Mouse (Mus musculus): ENCODE data around the gene Ino80b. TPM values are rescaled to one million over a fixed set of nuclear protein-coding genes. Genes with fewer than 3 reads are reported as not detected.

The Ino80b gene
- polyA plus RNA-seq, 1 experiment, result 23.2 TPM

DNA sequence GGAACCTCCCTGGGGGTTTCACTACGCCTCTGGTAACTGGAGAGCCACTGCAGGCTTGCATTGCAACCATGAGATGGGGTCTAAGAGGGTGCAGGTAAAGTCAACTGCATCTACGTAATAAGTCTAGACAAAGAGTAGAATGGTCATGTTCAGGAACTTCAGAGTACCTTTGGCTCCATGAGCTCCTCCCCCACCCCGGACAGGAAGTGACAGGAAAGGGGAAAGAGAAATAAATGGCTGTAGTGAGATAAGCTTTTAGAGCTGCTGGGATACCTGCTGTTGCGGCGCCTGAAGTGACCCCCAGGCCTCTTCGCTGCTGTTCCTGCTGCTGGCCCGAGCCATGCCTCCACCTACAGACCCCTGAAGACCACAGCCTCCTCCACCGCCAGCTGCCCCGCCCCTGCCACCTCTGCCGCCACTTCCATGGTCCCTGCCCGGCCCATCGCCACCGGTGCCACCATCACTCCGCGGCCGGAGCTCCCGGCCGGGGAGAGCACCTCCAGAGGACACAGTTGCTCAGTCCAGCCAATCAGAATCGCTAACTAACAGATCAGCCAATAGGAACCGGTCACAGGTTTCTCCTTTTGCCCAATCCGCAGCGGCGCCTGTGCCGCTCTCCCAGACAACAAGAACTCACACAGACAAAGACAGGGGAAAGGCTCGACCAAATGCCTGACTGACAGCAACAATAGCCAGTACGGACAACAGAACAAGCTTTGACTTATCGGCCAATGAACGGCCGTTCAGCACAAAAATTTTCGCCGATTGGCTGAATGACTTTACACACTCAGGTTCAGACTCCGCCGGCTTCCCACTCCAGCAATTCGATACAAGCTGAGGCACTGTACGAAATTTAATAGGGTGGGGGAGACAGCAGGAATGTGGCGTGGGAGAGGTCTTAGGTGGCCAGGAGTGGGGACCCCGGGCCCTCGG lies 4.0 kb downstream of the Ino80b start, which contains the start of gene Wbp1:
TSS of gene Wbp1 (minus strand) at position 630 of the 933 bp plus-strand sequence.
- H3K27ac ChIP-seq (ENCODE audit: insufficient read depth, low read length), result peak within 1 kb of the TSS; percentile 19
- TF ChIP-seq CTCF (IDR thresholded peaks at IDR 0.05; ENCODE audit: extremely low read depth, insufficient read depth, low read length) (no peak), POLR2A (IDR thresholded peaks at IDR 0.05; ENCODE audit: extremely low read depth, insufficient read depth, low read length) (peak; percentile 69)
- H3K4me1 ChIP-seq (ENCODE audit: control insufficient read depth, insufficient read depth, low read length), result no peaks in the 10 kb centered on the region
- H3K4me3 ChIP-seq (ENCODE audit: insufficient read depth, low read length), result peak within 1 kb of the TSS; percentile 51

DNA sequence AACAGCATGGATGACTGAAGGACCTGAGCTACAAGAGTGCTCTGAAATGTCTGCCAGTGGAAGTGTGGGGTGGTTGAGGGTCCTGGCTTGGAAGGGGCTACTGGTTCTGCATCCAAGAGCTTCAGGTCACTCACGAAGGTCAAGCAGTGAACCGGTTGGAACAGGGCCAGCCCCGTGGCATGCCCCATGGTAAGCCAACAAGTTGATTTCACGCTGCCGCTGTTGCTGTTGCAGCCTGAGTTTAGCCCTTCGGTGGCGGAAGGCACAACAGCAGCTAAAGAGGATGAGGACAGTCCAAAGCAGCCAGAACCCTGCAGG lies 5.5 kb downstream of the Ino80b start:
- no peaks in the 10 kb centered on the region for H3K4me1 ChIP-seq (ENCODE audit: control insufficient read depth, insufficient read depth, low read length)
- no peak for TF ChIP-seq CTCF (IDR thresholded peaks at IDR 0.05; ENCODE audit: extremely low read depth, insufficient read depth, low read length)
- no peak for TF ChIP-seq POLR2A (IDR thresholded peaks at IDR 0.05; ENCODE audit: extremely low read depth, insufficient read depth, low read length)
- no peak overlapping the region for H3K4me3 ChIP-seq (ENCODE audit: insufficient read depth, low read length)
- no peak overlapping the region for H3K27ac ChIP-seq (ENCODE audit: insufficient read depth, low read length)

DNA sequence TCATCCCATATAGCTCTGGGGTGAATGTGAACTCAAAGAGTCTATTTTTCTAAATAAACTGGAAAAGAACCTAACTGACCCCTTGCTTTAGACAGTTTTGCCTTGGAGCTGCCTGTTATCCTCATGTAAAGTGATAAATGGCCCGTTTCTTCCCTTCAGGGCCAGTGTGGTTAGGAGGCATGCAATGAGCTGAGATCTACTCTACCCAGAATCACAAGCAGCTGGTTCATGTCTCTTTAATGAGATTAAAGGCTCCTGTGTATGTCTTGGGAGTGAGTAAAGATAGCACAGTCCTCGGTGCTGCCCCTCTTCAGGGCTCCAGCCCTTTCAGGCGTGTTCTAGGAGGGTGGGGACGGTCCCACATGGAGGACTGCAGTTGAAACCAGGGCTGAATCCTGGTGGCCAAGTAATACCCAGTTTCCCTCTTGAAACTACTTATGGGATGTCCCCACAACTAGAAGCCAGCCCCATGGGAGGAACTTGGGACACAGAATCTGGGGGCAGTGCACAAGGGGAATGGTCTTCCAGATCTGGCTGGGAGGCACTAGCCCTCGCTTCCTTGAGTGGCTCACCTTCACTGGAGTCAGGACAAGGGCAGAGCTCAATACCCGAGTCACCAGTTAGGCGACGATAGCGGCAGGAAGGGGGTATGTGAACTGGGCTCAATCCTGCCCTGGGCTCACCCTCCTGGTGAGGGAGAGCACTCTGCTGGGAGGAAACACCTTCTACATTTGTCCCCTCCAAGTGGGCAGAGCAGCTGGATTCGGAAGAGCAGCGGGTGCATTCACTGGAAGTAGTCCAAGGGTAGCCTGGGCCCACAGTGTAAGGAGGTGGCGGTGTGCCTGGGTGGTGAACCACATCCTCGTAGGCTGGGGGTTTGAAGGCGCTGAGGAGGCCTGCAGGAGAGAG lies 6.2 kb downstream of the Ino80b start:
- no peaks in the 10 kb centered on the region for H3K4me1 ChIP-seq (ENCODE audit: control insufficient read depth, insufficient read depth, low read length)
- H3K4me3 ChIP-seq (ENCODE audit: insufficient read depth, low read length), result no peak overlapping the region
- H3K27ac ChIP-seq (ENCODE audit: insufficient read depth, low read length), result no peak overlapping the region
- TF ChIP-seq CTCF (IDR thresholded peaks at IDR 0.05; ENCODE audit: extremely low read depth, insufficient read depth, low read length) (no peak), POLR2A (IDR thresholded peaks at IDR 0.05; ENCODE audit: extremely low read depth, insufficient read depth, low read length) (no peak)

DNA sequence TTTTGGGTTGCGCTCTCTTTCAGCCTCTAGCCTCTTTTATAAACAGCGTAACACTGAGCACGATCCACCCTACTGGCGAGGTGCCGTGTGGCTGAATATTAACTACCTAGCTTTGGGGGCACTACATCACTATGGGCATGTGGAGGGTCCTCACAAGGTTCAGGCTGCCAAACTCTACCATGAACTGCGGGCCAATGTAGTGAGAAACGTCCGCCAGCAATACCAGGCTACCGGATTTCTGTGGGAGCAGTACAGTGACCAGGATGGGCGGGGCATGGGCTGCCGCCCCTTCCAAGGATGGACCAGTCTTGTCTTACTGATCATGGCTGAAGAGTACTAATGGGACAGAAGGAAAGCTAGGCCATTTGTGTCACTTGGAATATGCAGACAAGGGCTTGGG lies 6.9 kb downstream of the Ino80b start:
- Histone ChIP-seq H3K27ac (ENCODE audit: insufficient read depth, low read length) (no peak overlapping the region), H3K4me1 (ENCODE audit: control insufficient read depth, insufficient read depth, low read length) (no peaks in the 10 kb centered on the region), H3K4me3 (ENCODE audit: insufficient read depth, low read length) (no peak overlapping the region)
- TF ChIP-seq CTCF (IDR thresholded peaks at IDR 0.05; ENCODE audit: extremely low read depth, insufficient read depth, low read length), result no peak
- TF ChIP-seq POLR2A (IDR thresholded peaks at IDR 0.05; ENCODE audit: extremely low read depth, insufficient read depth, low read length), result 0 out of 2 replicates have a peak, but pooled peaks have one; percentile 24

DNA sequence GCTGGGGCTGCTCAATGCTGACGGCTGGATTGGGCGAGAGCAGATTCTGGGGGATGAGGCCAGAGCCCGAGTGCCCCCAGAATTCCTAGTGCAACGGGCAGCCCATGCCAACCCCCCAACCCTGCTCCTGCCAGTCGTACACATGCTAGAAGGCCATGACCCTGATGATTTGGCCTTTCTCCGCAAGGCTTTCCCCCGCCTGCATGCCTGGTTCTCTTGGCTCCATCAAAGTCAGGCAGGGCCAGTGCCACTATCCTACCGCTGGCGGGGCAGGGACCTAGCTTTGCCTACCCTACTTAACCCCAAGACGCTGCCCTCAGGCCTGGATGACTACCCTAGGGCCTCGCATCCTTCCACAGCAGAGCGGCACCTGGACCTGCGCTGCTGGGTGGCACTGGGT lies 7.6 kb downstream of the Ino80b start:
- Histone ChIP-seq H3K4me3 (ENCODE audit: insufficient read depth, low read length) (no peak overlapping the region), H3K27ac (ENCODE audit: insufficient read depth, low read length) (no peak overlapping the region), H3K4me1 (ENCODE audit: control insufficient read depth, insufficient read depth, low read length) (no peaks in the 10 kb centered on the region)
- TF ChIP-seq CTCF (IDR thresholded peaks at IDR 0.05; ENCODE audit: extremely low read depth, insufficient read depth, low read length) (no peak), POLR2A (IDR thresholded peaks at IDR 0.05; ENCODE audit: extremely low read depth, insufficient read depth, low read length) (no peak)

DNA sequence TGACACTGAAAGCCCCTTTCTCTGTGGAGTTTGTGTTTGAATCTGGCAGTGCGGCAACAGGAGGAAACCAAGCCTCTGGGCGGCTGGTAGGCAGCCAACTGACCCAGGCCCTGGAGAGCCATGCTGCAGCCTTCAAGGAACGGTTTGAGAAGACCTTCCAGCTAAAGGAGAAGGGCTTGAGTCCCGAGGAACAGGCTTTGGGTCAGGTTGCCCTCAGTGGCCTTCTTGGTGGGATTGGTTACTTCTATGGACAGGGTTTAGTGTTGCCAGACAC lies 8.1 kb downstream of the Ino80b start:
- Histone ChIP-seq H3K4me1 (ENCODE audit: control insufficient read depth, insufficient read depth, low read length) (no peaks in the 10 kb centered on the region), H3K27ac (ENCODE audit: insufficient read depth, low read length) (no peak overlapping the region), H3K4me3 (ENCODE audit: insufficient read depth, low read length) (no peak overlapping the region)
- no peak for TF ChIP-seq POLR2A (IDR thresholded peaks at IDR 0.05; ENCODE audit: extremely low read depth, insufficient read depth, low read length)
- no peak for TF ChIP-seq CTCF (IDR thresholded peaks at IDR 0.05; ENCODE audit: extremely low read depth, insufficient read depth, low read length)

DNA sequence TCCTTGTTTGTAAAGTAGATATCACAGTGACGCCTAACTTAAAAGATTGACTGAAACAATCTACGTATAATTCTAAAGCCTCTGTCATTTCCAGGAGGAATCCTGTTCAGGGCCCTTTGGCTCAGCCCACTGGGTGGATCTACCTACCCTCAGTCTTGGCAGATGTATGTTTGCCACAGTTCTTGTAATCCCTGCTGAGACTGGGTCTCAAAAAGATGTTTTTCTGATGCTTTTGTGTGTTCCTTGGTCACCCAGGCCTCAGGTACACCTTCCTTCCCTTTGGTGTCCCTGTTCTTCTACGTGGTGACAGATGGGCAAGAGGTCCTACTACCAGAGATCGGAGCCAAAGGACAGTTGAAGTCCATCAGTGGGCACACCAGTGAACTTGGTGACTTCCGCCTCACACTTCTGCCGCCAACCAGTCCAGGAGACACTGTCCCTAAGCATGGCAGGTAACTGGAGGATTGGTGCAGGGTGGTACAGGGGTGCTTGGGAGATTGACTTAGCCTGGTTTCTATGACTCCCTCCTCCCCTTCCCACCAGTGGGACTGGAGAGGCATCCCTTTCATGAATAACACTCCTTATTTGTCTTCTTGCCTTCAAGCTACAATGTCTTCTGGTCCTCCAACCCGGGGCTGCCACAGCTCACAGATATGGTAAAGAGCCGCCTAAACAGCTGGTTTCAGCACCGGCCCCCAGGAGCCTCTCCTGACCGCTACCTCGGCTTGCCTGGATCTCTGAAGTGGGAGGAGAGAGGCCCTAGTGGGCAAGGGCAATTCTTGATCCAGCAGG lies 8.7 kb downstream of the Ino80b start:
- H3K27ac ChIP-seq (ENCODE audit: insufficient read depth, low read length), result no peak overlapping the region
- H3K4me3 ChIP-seq (ENCODE audit: insufficient read depth, low read length), result peak overlapping the region; percentile 64
- no peak for TF ChIP-seq CTCF (IDR thresholded peaks at IDR 0.05; ENCODE audit: extremely low read depth, insufficient read depth, low read length)
- TF ChIP-seq POLR2A (IDR thresholded peaks at IDR 0.05; ENCODE audit: extremely low read depth, insufficient read depth, low read length), result no peak
- H3K4me1 ChIP-seq (ENCODE audit: control insufficient read depth, insufficient read depth, low read length), result no peaks in the 10 kb centered on the region

DNA sequence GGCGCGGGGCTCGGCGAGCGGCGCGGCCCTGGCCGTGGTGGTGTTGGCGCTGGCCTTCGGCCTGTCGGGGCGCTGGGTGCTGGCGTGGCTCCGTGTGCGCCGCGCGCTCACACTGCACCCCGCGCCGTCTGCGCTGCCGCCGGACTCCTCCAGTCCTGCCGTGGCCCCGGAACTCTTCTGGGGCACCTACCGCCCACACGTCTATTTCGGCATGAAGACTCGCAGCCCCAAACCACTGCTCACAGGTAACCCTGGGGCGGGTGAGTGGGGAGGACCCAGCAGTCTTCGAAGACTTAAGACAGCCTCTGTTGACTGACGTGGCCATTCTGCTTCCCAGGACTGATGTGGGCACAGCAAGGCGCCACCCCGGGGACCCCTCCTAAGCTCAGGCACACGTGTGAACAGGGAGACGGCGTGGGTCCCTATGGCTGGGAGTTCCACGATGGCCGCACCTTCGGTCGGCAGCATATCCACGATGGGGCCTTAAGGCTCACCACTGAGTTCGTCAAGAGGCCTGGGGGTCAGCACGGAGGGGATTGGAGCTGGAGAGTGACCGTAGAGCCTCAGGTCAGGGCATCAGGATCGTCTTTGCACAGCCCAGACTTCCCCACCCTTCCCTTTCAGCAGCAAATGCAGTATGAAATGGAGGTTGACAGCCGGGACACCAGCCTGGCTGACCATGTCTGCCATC lies 9.4 kb downstream of the Ino80b start:
- Histone ChIP-seq H3K27ac (ENCODE audit: insufficient read depth, low read length) (no peak overlapping the region), H3K4me3 (ENCODE audit: insufficient read depth, low read length) (peak overlapping the region; percentile 64), H3K4me1 (ENCODE audit: control insufficient read depth, insufficient read depth, low read length) (no peaks in the 10 kb centered on the region)
- no peak for TF ChIP-seq POLR2A (IDR thresholded peaks at IDR 0.05; ENCODE audit: extremely low read depth, insufficient read depth, low read length)

All from cortical plate, adult 2 months (tissue).